Mouse (Mus musculus): Measurements from ENCODE around the gene Parva.

Parva gene

GRCm38 (mm10) chr7:112599650-112600049, 172.3 kb downstream of the Parva start:
- DNase-seq (ENCODE audit: low read depth, low spot score), result no peak

DNA sequence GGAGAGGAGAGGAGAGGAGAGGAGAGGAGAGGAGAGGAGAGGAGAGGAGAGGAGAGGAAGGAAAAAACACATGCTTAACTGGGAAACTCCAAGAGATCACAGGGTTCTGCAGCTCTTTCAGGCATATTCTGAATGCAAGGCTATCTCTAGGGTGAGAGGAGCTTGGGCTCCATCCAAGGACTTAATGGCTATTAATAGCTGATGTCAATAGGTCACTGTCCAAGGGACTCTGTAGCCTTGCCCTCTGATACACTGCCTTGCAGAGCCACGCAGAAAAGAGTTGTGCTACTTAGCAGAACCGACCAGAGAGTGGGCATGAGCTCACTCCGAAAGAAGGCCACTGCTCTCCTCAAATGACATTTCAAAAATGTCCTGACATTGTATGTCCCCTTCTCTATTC, 172.9 kb downstream of the Parva start:
- DNase-seq (ENCODE audit: low read depth, low spot score), result no peak

- DNase-seq (ENCODE audit: low read depth, low spot score), result peak; percentile 16
Measured at GRCm38 (mm10) chr7:112602966-112603365, 175.7 kb downstream of the Parva start.

GRCm38 (mm10) chr7:112603496-112604170, 176.3 kb downstream of the Parva start:
- peak; percentile 9 for DNase-seq (ENCODE audit: low read depth, low spot score)

DNA sequence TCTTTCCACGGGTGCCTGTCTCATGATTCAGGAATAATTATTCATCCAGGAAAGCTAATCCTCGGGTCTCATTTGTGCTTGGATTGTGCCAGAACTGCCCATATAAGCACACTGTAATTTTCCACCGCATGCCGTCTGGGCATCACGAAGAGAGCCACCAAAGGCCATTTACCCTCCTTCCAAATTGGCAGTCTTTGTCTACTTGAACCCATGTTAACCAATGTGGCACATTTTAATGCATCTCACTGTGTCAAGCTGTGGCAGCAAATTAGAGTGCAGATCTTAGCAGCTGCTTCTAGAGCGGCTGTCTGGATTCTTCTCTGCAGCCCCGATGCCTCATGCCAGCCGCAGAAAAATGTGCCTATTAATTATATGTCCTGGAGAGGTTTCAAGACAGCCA, 176.9 kb downstream of the Parva start:
- DNase-seq (ENCODE audit: low read depth, low spot score), result peak; percentile 31

DNA sequence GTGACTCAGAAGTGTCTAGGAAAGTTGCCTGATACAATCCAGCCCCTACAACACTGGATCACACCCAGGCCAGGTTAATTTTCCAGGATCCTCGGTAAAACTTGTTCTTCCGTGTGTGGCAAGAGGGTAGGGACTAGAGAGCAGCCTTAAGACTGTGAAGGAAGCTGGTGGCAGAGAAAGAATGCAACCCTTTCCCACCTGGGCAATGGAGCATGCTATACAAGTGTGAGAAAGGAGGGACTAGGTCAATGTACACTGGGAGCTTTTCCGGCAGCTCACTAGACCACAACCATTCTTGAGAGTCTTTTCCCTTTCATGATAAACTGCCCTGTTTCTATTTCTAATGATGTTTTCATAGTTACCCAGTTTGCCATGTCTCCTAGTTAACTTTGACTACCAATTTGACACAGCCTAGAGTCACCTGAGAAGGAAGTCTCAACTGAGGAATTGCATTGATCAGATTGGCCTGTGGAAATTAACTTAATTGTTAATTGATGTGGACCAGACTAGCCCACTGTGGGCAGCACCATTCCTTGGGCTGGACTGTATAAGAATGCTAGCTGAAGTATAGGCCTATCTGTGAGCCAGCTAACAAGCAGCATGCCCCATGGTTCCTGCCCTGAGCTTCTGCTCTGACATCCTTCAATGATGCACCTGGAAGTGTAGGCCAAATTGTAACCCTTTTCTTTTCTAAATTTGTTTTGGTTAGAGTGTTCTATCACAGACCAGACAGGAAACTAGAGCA, 186.9 kb downstream of the Parva start:
- DNase-seq (ENCODE audit: low read depth, low spot score), result no peak

- DNase-seq (ENCODE audit: low read depth, low spot score), result no peak
Measured at GRCm38 (mm10) chr7:112614791-112615668, 187.7 kb downstream of the Parva start.

DNA sequence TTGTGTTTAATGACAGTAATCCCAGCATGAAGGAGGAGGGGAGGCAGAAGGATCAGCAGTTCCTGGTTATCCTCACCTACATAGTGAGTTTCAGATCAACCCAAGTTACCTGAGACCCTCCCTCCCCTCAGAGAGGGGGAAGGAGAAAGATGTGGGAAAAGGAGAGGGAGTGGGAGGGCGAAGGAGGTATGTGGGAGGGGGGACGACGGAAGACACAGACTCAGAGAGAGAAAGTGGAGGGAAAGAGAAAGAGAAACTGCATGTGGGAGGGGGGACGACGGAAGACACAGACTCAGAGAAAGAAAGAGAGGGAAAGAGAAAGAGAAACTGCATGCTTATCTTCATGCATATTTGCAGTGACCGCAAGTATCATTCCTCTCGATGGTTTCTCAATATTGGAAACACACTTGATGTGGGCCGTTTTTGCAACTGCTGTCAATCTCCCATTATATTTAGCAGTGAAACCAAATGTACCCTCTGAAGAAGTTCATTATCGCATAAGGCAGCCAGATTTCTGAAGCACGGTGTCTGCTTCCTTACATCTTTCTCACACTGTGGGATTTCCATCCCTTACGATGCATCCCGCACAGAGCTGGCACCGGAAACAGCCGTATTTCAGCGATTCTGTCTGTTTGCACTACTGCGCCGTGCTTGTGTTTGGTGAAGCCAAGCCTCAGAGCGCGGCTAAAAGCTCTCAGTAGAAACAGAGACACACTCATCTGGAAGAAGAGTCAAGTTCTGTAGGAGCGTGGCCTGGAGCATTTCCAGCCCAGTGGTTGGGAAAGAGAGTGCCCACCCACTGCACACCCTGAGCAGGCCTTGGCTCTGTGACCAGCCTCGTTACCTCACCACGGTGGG, 193.2 kb downstream of the Parva start:
- peak; percentile 51 for DNase-seq (ENCODE audit: low read depth, low spot score)

DNA sequence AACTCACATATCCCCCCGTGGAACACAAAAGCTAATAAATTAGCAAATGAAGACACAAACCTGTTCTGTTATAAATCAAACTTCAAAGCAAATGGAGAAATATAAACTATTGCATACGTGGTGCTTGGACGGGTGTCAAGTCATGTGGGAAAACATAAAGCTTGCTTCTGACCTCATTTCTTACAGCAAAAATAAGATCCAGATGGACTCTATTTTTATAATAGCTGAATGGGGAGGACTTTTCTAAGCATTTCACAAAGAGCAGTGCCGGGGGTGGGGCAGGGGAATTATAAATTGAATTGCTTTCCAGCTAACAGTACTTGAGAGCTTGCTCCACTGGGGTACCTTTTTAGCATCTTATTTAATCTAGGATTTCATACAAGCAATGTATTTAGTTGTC, 200.2 kb downstream of the Parva start:
- DNase-seq (ENCODE audit: low read depth, low spot score), result peak; percentile 71

- DNase-seq (ENCODE audit: low read depth, low spot score), result no peak
Measured at GRCm38 (mm10) chr7:112634505-112635213, 207.4 kb downstream of the Parva start.

- no peak for DNase-seq (ENCODE audit: low read depth, low spot score)
Measured at GRCm38 (mm10) chr7:112635936-112636335, 208.6 kb downstream of the Parva start.
